Mouse (Mus musculus) stomach, embryonic 16.5 days (tissue): Measurements from ENCODE around the gene Vti1a. TPM values are rescaled to one million over a fixed set of nuclear protein-coding genes. Genes with fewer than 3 reads are reported as not detected.
A peak's percentile ranks its signal among the peaks of the same experiment; 100 is the strongest.

ENCODE experiments used
- ATAC-seq: fragments of 200-750 bp; cut with Nextera tagmentation; 2 replicates; pipeline ENCODE4 v1.8.0; 2017; ENCODE audit warnings: moderate number of reproducible peaks, moderate TSS enrichment; ENCODE audit not compliant: insufficient read depth, low FRiP score
- H3K27ac ChIP-seq: fragments of 300-500 bp; sonication (generic); 2 replicates; pipeline ENCODE4 v1.5.1; 2014; ENCODE audit warnings: low read length
- H3K27me3 ChIP-seq: fragments of 300-500 bp; sonication (generic); 2 replicates; pipeline ENCODE4 v1.6.1; 2014; ENCODE audit warnings: low read length, control low read depth, mixed read lengths; ENCODE audit not compliant: control insufficient read depth, insufficient read depth
- H3K36me3 ChIP-seq: fragments of 300-500 bp; sonication (generic); 2 replicates; pipeline ENCODE4 v1.6.1; 2014; ENCODE audit warnings: low read length; ENCODE audit not compliant: control insufficient read depth, insufficient read depth
- H3K4me1 ChIP-seq: fragments of 300-500 bp; sonication (generic); 2 replicates; pipeline ENCODE4 v1.6.1; 2014; ENCODE audit warnings: low read length, control low read depth, mixed read lengths; ENCODE audit not compliant: control insufficient read depth, insufficient read depth
- H3K4me2 ChIP-seq: fragments of 300-500 bp; sonication (generic); 2 replicates; pipeline ENCODE4 v1.6.1; 2014; ENCODE audit warnings: low read depth, low read length, mixed read lengths
- H3K4me3 ChIP-seq: fragments of 300-500 bp; sonication (generic); replicated peaks from 2 replicates; pipeline ENCODE4 v1.5.1; 2014; ENCODE audit warnings: mild to moderate bottlenecking, low read length
- H3K9ac ChIP-seq: fragments of 300-500 bp; sonication (generic); 2 replicates; pipeline ENCODE4 v1.6.1; 2014; ENCODE audit warnings: low read length
- H3K9me3 ChIP-seq: fragments of 300-500 bp; sonication (generic); replicated peaks from 2 replicates; pipeline ENCODE4 v1.6.1; 2016; ENCODE audit warnings: low read length, control low read depth; ENCODE audit not compliant: control insufficient read depth
- WGBS: fragments of 180-500 bp; shearing (Covaris S2); extraction: QIAGEN DNeasy Blood & Tissue Kit; methylation state at CpG from one replicate; pipeline ENCODE4 v1.1.7; 2014; 5-methylcytosine and 5-hydroxymethylcytosine counted together
- polyA plus RNA-seq: library from polyadenylated mRNA; unstranded; fragments of >200 nt; fragmentation: Nextera tagmentation; extraction: Ambion mirVana; gene quantifications from 2 replicates; pipeline ENCODE4 v1.2.1, GENCODE M21; 2015

Vti1a gene
- polyA plus RNA-seq, 1 experiment from 2014 or later, result 26.1 TPM

DNA sequence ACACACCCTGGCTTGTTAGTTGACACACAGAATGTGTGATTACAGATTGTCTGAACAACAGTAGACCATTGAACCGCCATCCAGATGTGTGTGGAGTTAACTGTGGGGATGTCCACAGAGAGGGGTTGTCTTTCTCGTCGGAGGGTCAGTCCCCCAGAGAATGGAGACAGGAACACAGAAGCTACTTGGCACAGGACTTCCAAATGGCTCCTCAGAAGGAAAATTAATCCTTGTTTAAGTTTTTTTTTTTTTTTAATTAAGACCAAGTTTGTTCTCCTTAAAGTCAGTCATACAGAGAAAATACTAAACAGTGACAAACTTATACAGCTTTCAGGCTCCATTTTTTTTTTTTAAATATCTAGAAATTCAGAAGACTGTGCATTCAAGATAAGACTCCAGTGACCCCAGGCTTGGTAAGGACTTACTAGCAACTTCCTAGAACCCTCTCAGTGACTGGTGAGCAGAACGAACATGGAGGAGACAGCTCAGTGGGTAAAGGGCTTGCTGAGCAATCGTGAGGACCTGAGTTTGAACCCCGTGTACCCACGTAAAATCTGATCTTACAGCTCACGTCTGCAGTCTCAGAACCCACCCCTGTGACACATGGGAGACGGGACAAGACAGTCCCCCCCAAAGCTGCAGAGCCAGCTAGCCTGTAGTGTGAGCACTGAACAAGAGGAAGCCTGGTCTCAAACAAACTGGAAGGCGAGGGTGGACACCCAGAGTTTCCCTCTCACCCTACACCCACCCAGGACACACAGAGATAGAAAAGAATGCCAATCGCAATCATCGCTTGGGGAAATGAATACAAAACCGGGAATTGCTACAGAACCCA is 248.2 kb downstream of the Vti1a start:
- no peak overlapping the region for H3K9ac ChIP-seq
- no peaks in the 10 kb centered on the region for H3K9me3 ChIP-seq
- no peak overlapping the region for H3K4me2 ChIP-seq
- ATAC-seq, result no peak
- H3K27me3 ChIP-seq, result no peaks in the 10 kb centered on the region
- H3K4me3 ChIP-seq, result no peak overlapping the region
- peaks cover 22% of the 10 kb centered on the region for H3K4me1 ChIP-seq
- 82% methylated on average over 13 of the region's 13 CpGs for WGBS
- H3K27ac ChIP-seq, result no peak overlapping the region
- no peaks in the 10 kb centered on the region for H3K36me3 ChIP-seq

DNA sequence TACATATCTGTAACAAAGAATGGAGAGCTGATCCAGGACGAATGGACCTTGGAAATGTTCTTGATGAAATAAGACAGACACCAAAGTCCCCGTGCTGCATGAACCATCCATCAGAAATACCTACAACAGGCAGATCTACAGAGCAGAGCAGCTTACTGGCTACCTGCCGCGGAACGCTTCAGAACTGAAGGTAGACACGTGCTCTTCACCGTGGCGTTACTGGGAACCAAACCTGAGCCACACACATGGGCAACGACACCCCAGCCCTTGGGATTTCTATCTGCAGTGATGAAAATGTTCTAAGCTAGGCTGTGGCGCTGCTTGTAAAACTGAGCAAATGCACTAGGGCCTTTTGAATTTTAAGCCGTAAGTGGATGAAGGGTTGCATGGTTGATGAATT is 249.0 kb downstream of the Vti1a start:
- H3K4me2 ChIP-seq, result no peak overlapping the region
- no peaks in the 10 kb centered on the region for H3K9me3 ChIP-seq
- no peak overlapping the region for H3K9ac ChIP-seq
- no peak overlapping the region for H3K27ac ChIP-seq
- H3K27me3 ChIP-seq, result no peaks in the 10 kb centered on the region
- ATAC-seq, result no peak
- peaks cover 28% of the 10 kb centered on the region for H3K4me1 ChIP-seq
- no peak overlapping the region for H3K4me3 ChIP-seq
- 77% methylated on average over 11 of the region's 11 CpGs for WGBS
- no peaks in the 10 kb centered on the region for H3K36me3 ChIP-seq

DNA sequence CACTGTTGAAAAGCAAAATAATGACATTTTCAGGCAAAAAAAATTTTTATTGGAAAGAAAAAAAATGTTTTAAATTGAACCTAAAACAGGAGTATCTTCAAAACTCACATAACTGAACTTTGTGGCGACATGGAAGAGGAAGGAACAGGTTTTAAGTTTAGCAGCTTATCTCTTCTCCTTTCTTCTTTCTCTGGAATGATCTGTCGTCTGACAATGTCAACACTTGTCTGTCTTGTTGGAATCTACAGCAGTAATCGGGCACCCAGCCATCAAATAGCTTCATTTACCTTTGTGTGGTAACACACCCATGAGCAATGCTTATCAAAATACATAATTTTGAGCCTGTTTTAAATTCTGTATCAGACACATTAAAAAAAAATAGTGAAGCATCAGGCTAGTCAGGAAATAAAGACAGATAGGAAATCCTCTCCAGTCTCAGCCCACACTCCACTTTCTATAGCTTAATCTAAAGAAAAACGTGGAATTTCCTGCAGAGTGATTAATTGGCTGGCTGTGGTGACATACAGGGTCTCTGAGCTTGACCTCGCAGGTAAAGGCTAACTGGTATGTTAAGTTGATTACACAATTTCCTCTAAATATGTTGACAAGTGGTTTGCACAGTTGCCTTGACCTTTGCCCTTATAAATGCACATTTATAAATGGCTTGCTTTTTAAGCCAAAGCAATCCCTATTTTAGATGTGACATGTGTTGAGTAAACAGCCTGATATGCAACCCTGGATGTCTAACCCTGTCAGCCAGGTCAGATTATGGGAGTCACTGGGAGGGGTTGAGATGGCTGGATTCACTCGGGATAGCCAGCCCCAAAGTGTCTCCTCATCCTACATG is 249.7 kb downstream of the Vti1a start:
- 29% methylated on average over 6 of the region's 6 CpGs for WGBS
- Histone ChIP-seq H3K4me1 (peaks cover 31% of the 10 kb centered on the region), H3K27ac (no peak overlapping the region), H3K9me3 (no peaks in the 10 kb centered on the region), H3K4me2 (no peak overlapping the region), H3K9ac (no peak overlapping the region), H3K27me3 (no peaks in the 10 kb centered on the region), H3K4me3 (no peak overlapping the region), H3K36me3 (no peaks in the 10 kb centered on the region)
- ATAC-seq, result no peak

DNA sequence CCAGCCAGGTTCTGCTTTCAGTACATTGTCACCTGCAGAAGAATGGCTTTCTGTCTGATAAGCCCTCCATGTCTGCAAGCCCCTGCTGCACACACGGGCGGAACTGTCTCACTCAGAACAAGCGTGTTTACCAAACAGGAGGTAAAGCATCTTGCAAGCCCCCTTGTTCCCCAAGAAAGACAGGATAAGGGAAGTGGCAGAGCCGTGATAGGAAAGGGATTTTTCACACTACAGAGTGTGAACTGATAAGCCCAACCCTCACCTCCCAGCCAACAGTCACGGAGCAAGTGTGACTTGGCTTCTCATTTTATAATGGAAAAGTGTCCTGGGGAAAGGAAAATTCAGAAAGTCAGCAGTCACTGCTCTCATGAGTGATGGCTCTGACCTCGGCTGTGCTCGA is 253.0 kb downstream of the Vti1a start:
- Histone ChIP-seq H3K4me1 (peaks cover 29% of the 10 kb centered on the region), H3K27ac (no peak overlapping the region), H3K4me2 (no peak overlapping the region), H3K4me3 (no peak overlapping the region), H3K27me3 (no peaks in the 10 kb centered on the region), H3K9me3 (no peaks in the 10 kb centered on the region), H3K36me3 (no peaks in the 10 kb centered on the region), H3K9ac (no peak overlapping the region)
- 48% methylated on average over 7 of the region's 7 CpGs for whole genome bisulfite sequencing
- ATAC-seq, result no peak

DNA sequence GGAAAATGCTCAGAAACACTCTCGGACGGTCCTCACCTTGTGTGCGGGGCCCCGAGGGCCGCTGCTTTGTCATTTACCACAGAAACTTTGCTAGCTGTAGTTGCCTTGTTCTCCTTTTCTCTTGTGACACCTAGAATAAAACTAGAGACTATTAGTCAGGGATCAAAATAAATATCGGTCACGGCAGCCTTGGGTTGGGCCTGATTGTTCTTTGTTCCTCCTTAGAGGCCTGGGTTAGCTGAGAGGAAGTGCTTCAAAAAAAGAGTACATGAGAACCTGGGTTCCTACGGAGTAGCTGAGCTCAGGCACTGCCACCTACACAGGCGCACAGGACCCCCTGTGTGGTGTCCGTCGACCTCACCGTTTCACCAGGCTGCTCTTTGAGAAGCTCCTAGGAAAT is 253.8 kb downstream of the Vti1a start:
- no peak overlapping the region for H3K4me2 ChIP-seq
- WGBS, result 72% methylated on average over 12 of the region's 12 CpGs
- no peaks in the 10 kb centered on the region for H3K27me3 ChIP-seq
- ATAC-seq, result no peak
- H3K4me1 ChIP-seq, result peaks cover 29% of the 10 kb centered on the region
- no peak overlapping the region for H3K4me3 ChIP-seq
- H3K36me3 ChIP-seq, result no peaks in the 10 kb centered on the region
- peak overlapping the region; percentile 68 for H3K27ac ChIP-seq
- no peaks in the 10 kb centered on the region for H3K9me3 ChIP-seq
- no peak overlapping the region for H3K9ac ChIP-seq

DNA sequence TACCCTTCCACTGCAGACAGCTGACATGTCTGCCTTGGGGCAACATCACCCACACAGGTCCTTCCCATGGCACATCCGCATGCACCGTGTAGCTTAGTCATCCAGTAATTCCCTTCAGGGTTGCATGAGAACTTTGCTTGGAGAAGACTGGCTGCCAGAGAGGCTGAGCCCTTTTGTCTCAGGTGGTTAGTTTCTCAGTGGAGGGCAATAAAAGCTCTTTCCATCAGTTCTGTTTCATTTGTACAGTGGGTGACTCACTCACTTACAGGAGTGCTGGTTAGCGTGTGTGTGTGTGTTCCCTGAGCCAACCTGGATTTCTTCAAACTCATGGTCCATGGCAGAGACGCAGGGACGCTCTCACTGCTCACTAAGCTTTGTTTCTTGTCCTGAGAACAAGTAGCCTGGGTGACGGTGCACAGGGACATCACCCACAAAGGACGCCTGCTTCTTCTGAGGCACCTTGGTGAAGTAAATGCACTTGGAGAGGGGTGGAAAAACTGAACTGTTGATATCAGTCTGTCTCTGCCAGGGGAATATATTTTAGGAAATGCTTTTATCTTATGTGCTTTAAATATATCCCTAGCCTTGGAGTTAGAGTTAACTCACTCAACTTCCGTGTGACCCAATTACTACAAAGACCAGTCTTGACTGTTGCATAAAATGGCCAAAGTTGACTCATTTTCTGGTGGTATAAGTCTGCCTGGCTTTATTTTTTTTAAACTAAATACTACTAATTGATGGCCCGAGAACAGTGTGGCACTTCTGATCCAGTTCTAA is 254.6 kb downstream of the Vti1a start:
- Histone ChIP-seq H3K27ac (peak overlapping the region; percentile 68), H3K4me2 (no peak overlapping the region), H3K4me3 (no peak overlapping the region), H3K36me3 (no peaks in the 10 kb centered on the region), H3K4me1 (peaks cover 29% of the 10 kb centered on the region), H3K27me3 (no peaks in the 10 kb centered on the region), H3K9me3 (no peaks in the 10 kb centered on the region), H3K9ac (no peak overlapping the region)
- peak; percentile 86 for ATAC-seq
- WGBS, result 73% methylated on average over 9 of the region's 9 CpGs

DNA sequence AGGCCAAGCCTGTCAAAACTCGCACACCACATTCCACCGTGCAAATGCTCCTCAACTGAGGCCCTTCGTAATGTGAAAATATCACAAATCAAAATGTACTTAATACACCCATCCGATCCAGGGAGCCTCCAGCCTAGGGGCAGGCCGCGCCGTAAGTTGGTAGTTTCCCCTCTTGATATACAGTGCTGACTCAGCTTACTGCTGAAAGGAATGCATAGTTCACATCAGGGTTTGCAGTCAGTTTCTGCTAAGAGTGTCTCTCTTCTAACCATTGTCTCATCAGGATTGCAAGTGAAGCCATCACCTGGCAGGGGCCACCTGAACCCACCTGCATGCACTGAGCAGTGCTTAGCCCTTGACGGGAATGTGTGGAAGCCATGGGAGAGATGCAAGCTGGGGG is 255.4 kb downstream of the Vti1a start:
- H3K9ac ChIP-seq, result no peak overlapping the region
- WGBS, result 75% methylated on average over 8 of the region's 8 CpGs

DNA sequence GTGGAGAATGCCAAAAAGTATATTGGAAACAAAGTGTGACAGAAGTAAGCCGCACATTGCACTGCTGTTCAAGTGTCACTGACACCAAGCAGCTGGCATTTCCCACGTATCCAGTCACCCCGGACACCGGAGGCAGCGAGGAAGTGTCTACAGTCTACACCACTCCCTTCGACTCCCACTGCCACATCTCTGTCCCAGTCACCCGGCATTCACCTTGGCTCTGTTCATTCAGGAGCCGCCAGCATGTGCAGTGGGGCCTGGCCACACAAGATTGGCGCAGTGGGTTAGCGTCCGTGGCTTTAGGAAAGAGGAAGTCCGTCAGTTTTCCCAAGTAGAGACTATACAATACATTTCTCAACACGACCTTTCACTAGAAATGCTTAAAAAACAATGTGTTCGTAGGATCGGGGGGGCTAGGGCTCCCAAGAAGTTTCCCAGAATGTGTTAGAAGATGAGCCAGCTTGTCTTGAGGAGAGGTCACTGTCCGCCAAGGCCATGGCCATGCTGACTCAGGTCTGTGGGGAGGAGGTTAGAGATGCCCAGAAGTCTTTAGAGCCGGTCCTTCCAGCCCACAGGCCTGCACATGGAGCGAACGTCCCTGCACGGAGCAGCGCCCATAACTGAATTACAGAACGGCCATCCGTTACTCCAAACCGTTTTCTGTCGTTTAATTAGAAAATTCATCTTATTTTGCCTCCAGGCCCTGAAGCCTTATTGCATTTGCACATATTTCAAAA is 261.4 kb downstream of the Vti1a start:
- ATAC-seq, result no peak
- 71% methylated on average over 25 of the region's 25 CpGs for WGBS
- H3K4me1 ChIP-seq, result peaks cover 14% of the 10 kb centered on the region

More for the DNA sequence above, 255.4 kb downstream of the Vti1a start:
- H3K4me1 ChIP-seq, result peaks cover 26% of the 10 kb centered on the region
- no peaks in the 10 kb centered on the region for H3K36me3 ChIP-seq
- H3K27ac ChIP-seq, result peak overlapping the region; percentile 68; the same call in 1 of the 2 replicates
- no peaks in the 10 kb centered on the region for H3K9me3 ChIP-seq
- no peak overlapping the region for H3K4me3 ChIP-seq
- H3K4me2 ChIP-seq, result no peak overlapping the region
- no peaks in the 10 kb centered on the region for H3K27me3 ChIP-seq
- no peak for ATAC-seq

More for the DNA sequence above, 261.4 kb downstream of the Vti1a start:
- Histone ChIP-seq H3K27ac (peak overlapping the region; percentile 15; the same call in 1 of the 2 replicates), H3K9ac (no peak overlapping the region), H3K9me3 (no peaks in the 10 kb centered on the region), H3K4me3 (no peak overlapping the region), H3K27me3 (no peaks in the 10 kb centered on the region), H3K36me3 (no peaks in the 10 kb centered on the region), H3K4me2 (no peak overlapping the region)
